Mouse (Mus musculus): Measurements from ENCODE around the gene Rpl27a. TPM values are rescaled to one million over a fixed set of nuclear protein-coding genes. Genes with fewer than 3 reads are reported as not detected.

Rpl27a gene
- total RNA-seq (2023; ENCODE audit: inconsistent age): 464 to 559 TPM (median 547 TPM) in 4 replicates

GRCm38 (mm10) chr7:109518838-109519696 is at the start of gene Rpl27a:
Rpl27a (plus strand) TSS chr7:109519147.

GRCm38 (mm10) chr7:109508034-109508433 is 10.9 kb upstream of the Rpl27a start, which contains the start of gene Trim66:
Trim66 (minus strand) TSS chr7:109508134.

Other genes starting within 250 kb of the Rpl27a start
- gene Stk33, start 80.1 kb upstream of the Rpl27a start, total RNA-seq (2023; ENCODE audit: inconsistent age): not detected in 4 replicates
- 0.30 to 0.58 TPM (median 0.41 TPM) in 4 replicates for gene Trim66, start 11.0 kb upstream of the Rpl27a start, total RNA-seq (2023; ENCODE audit: inconsistent age)
- gene St5, start 184.5 kb downstream of the Rpl27a start, total RNA-seq (2023; ENCODE audit: inconsistent age): 0.19 to 0.55 TPM (median 0.42 TPM) in 4 replicates
- 9.1 to 12.3 TPM (median 9.9 TPM) in 4 replicates for gene Akip1, start 184.5 kb downstream of the Rpl27a start, total RNA-seq (2023; ENCODE audit: inconsistent age)
- not detected in 4 replicates for gene BC051019, start 204.7 kb downstream of the Rpl27a start, total RNA-seq (2023; ENCODE audit: inconsistent age)
- 0.81 TPM in 1 of 4 replicates, not detected in the others for gene Ascl3, start 212.6 kb downstream of the Rpl27a start, total RNA-seq (2023; ENCODE audit: inconsistent age)
- 22.0 to 29.9 TPM (median 24.3 TPM) in 4 replicates for gene Tmem9b, start 233.7 kb downstream of the Rpl27a start, total RNA-seq (2023; ENCODE audit: inconsistent age)